ENCODE assay signal across 16 mouse cellular contexts in the genomic region with DNA sequence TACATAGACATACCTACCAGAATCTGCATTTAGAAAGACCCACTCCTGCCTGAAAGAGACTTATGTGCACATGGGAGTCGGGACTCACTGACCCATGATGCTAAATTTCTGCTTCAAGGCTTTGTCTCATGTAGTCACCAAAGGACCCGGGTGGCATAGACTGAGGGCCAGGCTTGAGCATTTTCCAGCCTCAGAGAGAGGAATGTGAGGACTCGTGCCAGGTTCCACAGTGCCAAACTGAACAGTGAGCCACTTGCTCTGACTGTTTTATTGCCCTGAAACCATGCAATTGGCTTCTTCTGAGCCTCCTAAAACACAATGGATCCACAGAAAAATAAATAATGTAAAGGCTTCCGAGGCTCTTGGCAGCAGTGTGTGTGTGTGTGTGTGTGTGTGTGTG.
DNase-seq lines count a peak whose midpoint lies in the region; ATAC-seq and TF ChIP-seq lines count a peak whose summit lies in the region.
"Had no signal": no experiment of that assay in that cellular context is flagged by ENCODE, and none has a peak within 500 bp of the region (broad histone marks: within the 10 kb centered on the region; RNA-seq: fewer than 3 reads in every experiment).

No protein-coding gene starts in this region.

- no peak overlapping the region for H3K27ac ChIP-seq in forebrain, embryonic 16.5 days (ENCODE audit: low read length)
- no peak overlapping the region for H3K27ac ChIP-seq in forebrain, embryonic 15.5 days (replicated peaks)
- no peak overlapping the region for H3K27ac ChIP-seq in kidney, embryonic 14.5 days (ENCODE audit: low read depth, low read length)
- H3K27ac ChIP-seq in thymus, adult 2 months (ENCODE audit: control insufficient read depth, insufficient read depth, low read length), result no peak overlapping the region
- H3K27ac ChIP-seq: hindbrain, embryonic 14.5 days; midbrain, embryonic 10.5 days had no signal

- TF ChIP-seq POLR2A in thymus, adult 2 months (IDR thresholded peaks at IDR 0.05; ENCODE audit: control insufficient read depth, extremely low read depth, insufficient read depth, low read length, poor library complexity), result no peak

- H3K27me3 ChIP-seq in forebrain, embryonic 16.5 days (replicated peaks; ENCODE audit: control insufficient read depth, insufficient read depth, low read length), result no peaks in the 10 kb centered on the region
- no peaks in the 10 kb centered on the region for H3K27me3 ChIP-seq in forebrain, embryonic 15.5 days
- no peaks in the 10 kb centered on the region for H3K27me3 ChIP-seq in kidney, embryonic 14.5 days (ENCODE audit: control insufficient read depth, insufficient read depth, low read length)
- no peaks in the 10 kb centered on the region for H3K27me3 ChIP-seq in thymus, adult 2 months (ENCODE audit: control insufficient read depth, insufficient read depth, low read length)

- DNase-seq in kidney, postnatal 36 days, result peak; percentile 13 to 33
- DNase-seq in adipocyte (ENCODE audit: low spot score), result peak; percentile 3
- peak; percentile 76 for DNase-seq in cerebellum, adult 9-11 months
- no peak for DNase-seq in thymus, adult 2 months
- no peak for DNase-seq in testis, postnatal 10 days (ENCODE audit: low spot score)
- DNase-seq: adrenal gland, postnatal 10 days; liver, postnatal 0 days; lung, postnatal 36 days; right cerebral cortex, postnatal 14 days had no signal

- no peak overlapping the region for H3K9ac ChIP-seq in forebrain, embryonic 16.5 days (replicated peaks; ENCODE audit: low read depth, low read length)
- H3K9ac ChIP-seq in forebrain, embryonic 15.5 days (replicated peaks), result no peak overlapping the region
- H3K9ac ChIP-seq in kidney, embryonic 14.5 days (ENCODE audit: low read depth, low read length), result no peak overlapping the region
- H3K9ac ChIP-seq: hindbrain, embryonic 14.5 days; liver, postnatal 0 days had no signal

- peaks cover 13% of the 10 kb centered on the region for H3K4me1 ChIP-seq in forebrain, embryonic 16.5 days (replicated peaks; ENCODE audit: control insufficient read depth, insufficient read depth, low read length)
- H3K4me1 ChIP-seq in forebrain, embryonic 15.5 days, result peaks cover 16% of the 10 kb centered on the region
- peaks cover 11% of the 10 kb centered on the region for H3K4me1 ChIP-seq in kidney, embryonic 14.5 days (ENCODE audit: control insufficient read depth, insufficient read depth, low read length)
- no peaks in the 10 kb centered on the region for H3K4me1 ChIP-seq in thymus, adult 2 months (replicated peaks; ENCODE audit: control insufficient read depth, insufficient read depth, low read length)

- TF ChIP-seq CTCF in thymus, adult 2 months (IDR thresholded peaks at IDR 0.05; ENCODE audit: borderline replicate concordance, control insufficient read depth, extremely low read depth, insufficient read depth, low read length, poor library complexity), result no peak

- ATAC-seq in forebrain, embryonic 16.5 days, result 0 out of 2 replicates have a peak, but pooled peaks have one; percentile 9
- no peak for ATAC-seq in forebrain, embryonic 15.5 days (replicated peaks)
- ATAC-seq in kidney, embryonic 14.5 days (ENCODE audit: low FRiP score, low TSS enrichment), result no peak
- ATAC-seq: intestine, postnatal 0 days; liver, postnatal 0 days had no signal

- H3K4me3 ChIP-seq in forebrain, embryonic 16.5 days (replicated peaks; ENCODE audit: low read length), result no peak overlapping the region
- no peak overlapping the region for H3K4me3 ChIP-seq in forebrain, embryonic 15.5 days
- H3K4me3 ChIP-seq in kidney, embryonic 14.5 days (ENCODE audit: low read length), result no peak overlapping the region
- H3K4me3 ChIP-seq in thymus, adult 2 months (ENCODE audit: control insufficient read depth, insufficient read depth, low read length), result no peak overlapping the region
- H3K4me3 ChIP-seq: erythroblast, embryonic 14.5 days; midbrain, embryonic 10.5 days had no signal

- no peaks in the 10 kb centered on the region for H3K9me3 ChIP-seq in forebrain, embryonic 16.5 days (ENCODE audit: control insufficient read depth, low read length)
- no peaks in the 10 kb centered on the region for H3K9me3 ChIP-seq in forebrain, embryonic 15.5 days
- H3K9me3 ChIP-seq in kidney, embryonic 14.5 days (ENCODE audit: control insufficient read depth, low read length), result no peaks in the 10 kb centered on the region
- H3K9me3 ChIP-seq: midbrain, embryonic 10.5 days had no signal

- no peak overlapping the region for H3K4me2 ChIP-seq in forebrain, embryonic 16.5 days (ENCODE audit: low read length)
- no peak overlapping the region for H3K4me2 ChIP-seq in forebrain, embryonic 15.5 days (replicated peaks)
- no peak overlapping the region for H3K4me2 ChIP-seq in kidney, embryonic 14.5 days (replicated peaks; ENCODE audit: low read depth, low read length)
- H3K4me2 ChIP-seq: hindbrain, embryonic 14.5 days had no signal

- WGBS in forebrain, embryonic 16.5 days, result 46% methylated on average over 4 of the region's 4 CpGs
- whole genome bisulfite sequencing in forebrain, embryonic 15.5 days, result 46% methylated on average over 4 of the region's 4 CpGs
- 50% methylated on average over 4 of the region's 4 CpGs for WGBS in kidney, embryonic 14.5 days
- 68% methylated on average over 4 of the region's 4 CpGs for WGBS in thymus, adult 2 months

- H3K36me3 ChIP-seq in forebrain, embryonic 16.5 days (ENCODE audit: control insufficient read depth, insufficient read depth), result no peaks in the 10 kb centered on the region
- H3K36me3 ChIP-seq in forebrain, embryonic 15.5 days, result no peaks in the 10 kb centered on the region
- no peaks in the 10 kb centered on the region for H3K36me3 ChIP-seq in kidney, embryonic 14.5 days (ENCODE audit: control insufficient read depth, insufficient read depth, low read length)
- H3K36me3 ChIP-seq in thymus, adult 2 months (ENCODE audit: control insufficient read depth, insufficient read depth, low read length), result no peaks in the 10 kb centered on the region
- H3K36me3 ChIP-seq: midbrain, embryonic 10.5 days had no signal

Comparison
In these comparisons a context has a peak if more than half of its experiments do, and no peak if none do; other contexts are left out.
1. DNase-seq: peak in kidney, postnatal 36 days (2 of 2), adipocyte (single experiment) and cerebellum, adult 9-11 months (single experiment); none in thymus, adult 2 months (single experiment) and testis, postnatal 10 days (single experiment).